Mouse (Mus musculus): ENCODE measurements around the gene Prr29.

Prr29 gene

GRCm38 (mm10) chr11:106410507-106410906 is 45.2 kb downstream of the Prr29 start:
- DNase-seq, result no peak

GRCm38 (mm10) chr11:106411157-106411556 is 45.9 kb downstream of the Prr29 start:
- no peak for DNase-seq

GRCm38 (mm10) chr11:106412641-106413360 is 47.5 kb downstream of the Prr29 start:
- no peak for DNase-seq

GRCm38 (mm10) chr11:106416331-106416730 is 51.1 kb downstream of the Prr29 start:
- no peak for DNase-seq

GRCm38 (mm10) chr11:106417860-106418259 is 52.6 kb downstream of the Prr29 start:
- DNase-seq, result no peak

- DNase-seq, result peak; percentile 83 to 87
These were observed 53.4 kb downstream of the Prr29 start for GRCm38 (mm10) chr11:106418622-106419196.

GRCm38 (mm10) chr11:106419262-106420102 is 54.2 kb downstream of the Prr29 start:
- DNase-seq, result peak in 1 of 2 experiments; percentile 23

GRCm38 (mm10) chr11:106425201-106425600 is 59.9 kb downstream of the Prr29 start:
- DNase-seq, result no peak

GRCm38 (mm10) chr11:106426447-106426846 is 61.2 kb downstream of the Prr29 start:
- peak; percentile 46 to 80 for DNase-seq

Measured in lung, postnatal 4 days (tissue).